Mouse (Mus musculus) G1E (cell line): ENCODE data around the gene Krt83. TPM values are rescaled to one million over a fixed set of nuclear protein-coding genes. Genes with fewer than 3 reads are reported as not detected.
"Not testable (repeated sequence)": the region's sequence is repeated elsewhere in the genome, so short reads cannot be mapped to it uniquely, and the experiment has no call there.

ENCODE experiments used
- ATAC-seq: 2 replicates; pipeline ENCODE4 v1.8.0; 2016; ENCODE audit warnings: mild to moderate bottlenecking; ENCODE audit not compliant: insufficient number of reproducible peaks, poor library complexity, low FRiP score, severe bottlenecking; ENCODE audit errors: extremely low read depth
- DNase-seq: peaks from one replicate; pipeline ENCODE4 v3.0.0; 2012; ENCODE audit warnings: low spot score
- H3K27me3 ChIP-seq: 2 replicates; pipeline ENCODE4 v1.6.1; 2012; ENCODE audit warnings: mild to moderate bottlenecking, low read length, inconsistent platforms; ENCODE audit not compliant: insufficient read depth
- H3K36me3 ChIP-seq: replicated peaks from 2 replicates; pipeline ENCODE3; 2012; ENCODE audit warnings: mild to moderate bottlenecking, inconsistent platforms
- H3K4me1 ChIP-seq: 2 replicates; pipeline ENCODE4 v1.6.1; 2012; ENCODE audit warnings: low read depth, low read length, inconsistent platforms, mixed read lengths; ENCODE audit not compliant: insufficient read depth
- H3K4me3 ChIP-seq: 2 replicates; pipeline ENCODE4 v1.5.1; 2012; ENCODE audit warnings: low read depth, mild to moderate bottlenecking, inconsistent platforms, low read length, moderate library complexity, mixed read lengths
- H3K9me3 ChIP-seq: replicated peaks from 2 replicates; pipeline ENCODE4 v1.6.1; 2012; ENCODE audit warnings: inconsistent platforms
- CTCF ChIP-seq: IDR thresholded peaks from 2 replicates; pipeline ENCODE4 v1.5.1; 2012; ENCODE audit warnings: low read depth, low read length, inconsistent platforms, mixed read lengths
- GATA1 ChIP-seq: IDR thresholded peaks from 2 replicates; pipeline ENCODE4 v1.6.1; 2012; ENCODE audit warnings: borderline replicate concordance, low read length, inconsistent platforms, mixed read lengths
- GATA2 ChIP-seq: IDR thresholded peaks from 2 replicates; pipeline ENCODE4 v1.6.1; 2012; ENCODE audit warnings: low read depth, low read length, inconsistent platforms, borderline replicate concordance
- POLR2AphosphoS5 ChIP-seq: IDR thresholded peaks from 2 replicates; pipeline ENCODE4 v1.6.1; 2012; ENCODE audit warnings: low read depth, low read length, inconsistent platforms; ENCODE audit not compliant: insufficient replicate concordance
- TAL1 ChIP-seq: conservative IDR thresholded peaks from 2 replicates; pipeline ENCODE4 v1.6.1; 2012; ENCODE audit warnings: low read depth, low read length, inconsistent platforms, mixed read lengths
- polyA plus RNA-seq: library from polyadenylated mRNA; stranded (reverse); fragments of >175 nt; gene quantifications from 2 replicates; pipeline ENCODE4 v1.2.3, GENCODE M21; 2012
- total RNA-seq, 2 experiments: library from RNA; stranded (forward) in 1 of 2; stranded (reverse) in 1 of 2; fragments of 200-1000 nt in 1 of 2; fragments of >200 nt in 1 of 2; fragmentation: Nextera tagmentation in 1 of 2; gene quantifications; 2 replicates each; pipeline ENCODE4 v1.2.3; 2014 to 2017

Krt83 gene
- total and polyA plus RNA-seq, 3 experiments = not detected

GRCm38 (mm10) chr15:101522556-101523232 lies 31.4 kb upstream of the Krt83 start:
- Histone ChIP-seq H3K4me3 (no peak overlapping the region), H3K4me1 (no peaks in the 10 kb centered on the region), H3K9me3 (peaks cover 21% of the 10 kb centered on the region), H3K27me3 (no peaks in the 10 kb centered on the region; the same call in 1 of the 2 replicates), H3K36me3 (no peaks in the 10 kb centered on the region)
- TF ChIP-seq GATA1 (no peak), POLR2AphosphoS5 (no peak), GATA2 (no peak), CTCF (no peak), TAL1 (no peak)
- no peak for ATAC-seq
- DNase-seq = no peak

DNA sequence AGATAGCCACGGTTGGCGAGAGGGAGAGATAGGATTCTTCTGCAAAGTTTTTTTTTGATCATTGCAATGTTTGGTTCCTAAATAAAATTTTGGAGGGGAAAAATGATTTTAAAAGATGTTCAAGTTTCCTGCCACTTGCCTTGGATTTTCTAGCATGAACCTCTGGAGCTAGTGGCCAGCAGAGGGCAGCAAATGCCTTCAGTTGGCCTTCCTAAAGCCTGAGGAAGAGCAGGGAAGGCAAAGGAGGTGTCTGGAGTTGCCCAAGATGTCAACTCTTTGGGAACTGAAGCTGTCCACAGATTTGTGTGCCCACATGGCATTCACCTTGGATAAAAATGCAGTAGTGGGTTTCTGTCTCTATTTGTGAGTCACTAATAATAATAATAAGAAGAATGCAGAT lies 28.5 kb upstream of the Krt83 start:
- Histone ChIP-seq H3K4me1 (no peaks in the 10 kb centered on the region), H3K27me3 (no peaks in the 10 kb centered on the region), H3K9me3 (peaks cover 11% of the 10 kb centered on the region), H3K36me3 (no peaks in the 10 kb centered on the region), H3K4me3 (no peak overlapping the region)
- TF ChIP-seq GATA2 (no peak), GATA1 (no peak), CTCF (no peak), POLR2AphosphoS5 (no peak), TAL1 (no peak)
- DNase-seq (no peak), ATAC-seq (no peak)

DNA sequence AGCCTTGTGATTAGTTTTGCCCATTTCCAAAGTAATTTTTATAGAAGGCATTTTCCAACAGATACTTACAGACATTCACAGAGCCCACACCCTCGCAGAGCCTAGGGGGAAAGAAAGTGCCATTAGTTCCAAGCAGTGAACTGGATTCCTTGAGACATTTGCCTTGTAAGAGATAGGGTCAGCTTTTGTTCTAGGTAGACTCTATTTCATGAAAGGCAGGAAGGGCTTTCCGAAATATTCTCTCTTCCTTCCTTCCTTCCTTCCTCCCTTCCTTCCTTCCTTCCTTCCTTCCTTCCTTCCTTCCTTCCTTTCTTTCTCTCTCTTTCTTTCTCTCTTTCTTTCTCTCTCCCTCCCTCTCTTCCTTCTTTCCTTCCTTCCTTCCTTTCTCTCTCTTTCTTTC lies 25.8 kb upstream of the Krt83 start, which contains the start of gene Gm49425:
TSS of gene Gm49425 (minus strand) at position 101 of the 400 bp plus-strand sequence.
- H3K4me3 ChIP-seq, DNase-seq, H3K36me3 ChIP-seq, ATAC-seq, H3K27me3 ChIP-seq, H3K4me1 ChIP-seq: not testable (repeated sequence)
- H3K9me3 ChIP-seq = peaks cover 14% of the 10 kb centered on the region

GRCm38 (mm10) chr15:101508247-101508646 lies 16.9 kb upstream of the Krt83 start:
- Histone ChIP-seq H3K36me3 (no peaks in the 10 kb centered on the region), H3K27me3 (no peaks in the 10 kb centered on the region), H3K4me1 (no peaks in the 10 kb centered on the region), H3K4me3 (no peak overlapping the region), H3K9me3 (peaks cover 28% of the 10 kb centered on the region)
- DNase-seq (no peak), ATAC-seq (no peak)
- no peak for TF ChIP-seq TAL1

- H3K27me3 ChIP-seq = no peaks in the 10 kb centered on the region
- H3K4me1 ChIP-seq = no peaks in the 10 kb centered on the region
- DNase-seq = no peak
- H3K9me3 ChIP-seq = peaks cover 29% of the 10 kb centered on the region
- no peak for TF ChIP-seq TAL1
- no peak for TF ChIP-seq GATA2
- TF ChIP-seq GATA1 = no peak
- TF ChIP-seq POLR2AphosphoS5 = no peak
- no peak for TF ChIP-seq CTCF
- no peaks in the 10 kb centered on the region for H3K36me3 ChIP-seq
- H3K4me3 ChIP-seq = no peak overlapping the region
- no peak for ATAC-seq
Measured at GRCm38 (mm10) chr15:101506896-101507758, 15.8 kb upstream of the Krt83 start.

DNA sequence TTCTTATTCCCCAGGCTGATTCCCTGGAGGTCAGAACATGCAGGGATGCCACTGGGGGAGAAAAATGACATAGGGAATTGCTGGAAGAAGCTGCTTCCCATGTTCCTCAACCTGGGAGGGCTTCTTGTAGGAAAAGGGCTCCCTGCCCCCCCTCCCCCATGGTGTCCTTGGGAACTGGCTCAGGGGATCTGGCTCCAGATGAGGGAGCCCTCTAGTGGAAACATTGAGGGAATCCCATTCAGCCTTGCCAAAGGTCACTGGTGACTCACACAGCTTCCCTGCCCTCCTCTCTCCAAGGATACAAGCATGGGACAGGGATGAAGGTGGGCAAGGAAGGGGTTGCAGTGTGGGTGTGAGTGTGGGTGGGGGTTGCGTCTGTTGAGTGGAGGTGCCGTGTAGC lies 5.9 kb upstream of the Krt83 start:
- no peak for DNase-seq
- H3K9me3 ChIP-seq = peaks cover 51% of the 10 kb centered on the region
- no peaks in the 10 kb centered on the region for H3K36me3 ChIP-seq
- ATAC-seq = no peak
- H3K27me3 ChIP-seq = no peaks in the 10 kb centered on the region
- no peak overlapping the region for H3K4me3 ChIP-seq
- no peaks in the 10 kb centered on the region for H3K4me1 ChIP-seq
- no peak for TF ChIP-seq POLR2AphosphoS5
- TF ChIP-seq GATA2 = no peak
- TF ChIP-seq GATA1 = no peak
- no peak for TF ChIP-seq TAL1
- no peak for TF ChIP-seq CTCF
